Mouse (Mus musculus) kidney, embryonic 16.5 days (tissue): ENCODE results near the gene Ptges3. TPM values are rescaled to one million over a fixed set of nuclear protein-coding genes. Genes with fewer than 3 reads are reported as not detected.
"Not testable (repeated sequence)": the region's sequence is repeated elsewhere in the genome, so short reads cannot be mapped to it uniquely, and the experiment has no call there.

Experiments
- ATAC-seq: fragments of 200-750 bp; cut with Nextera tagmentation; 2 replicates; pipeline ENCODE4 v1.8.0; 2017; ENCODE audit warnings: moderate TSS enrichment; ENCODE audit not compliant: low FRiP score, low TSS enrichment
- H3K27ac ChIP-seq: fragments of 300-500 bp; sonication (generic); 2 replicates; pipeline ENCODE4 v1.5.1; 2014; ENCODE audit warnings: low read length
- H3K27me3 ChIP-seq: fragments of 300-500 bp; sonication (generic); 2 replicates; pipeline ENCODE4 v1.6.1; 2014; ENCODE audit warnings: low read length, control low read depth, mixed read lengths; ENCODE audit not compliant: insufficient read depth
- H3K36me3 ChIP-seq: fragments of 300-500 bp; sonication (generic); 2 replicates; pipeline ENCODE4 v1.6.1; 2014; ENCODE audit warnings: low read length, control low read depth, mixed read lengths; ENCODE audit not compliant: insufficient read depth
- H3K4me1 ChIP-seq: fragments of 300-500 bp; sonication (generic); 2 replicates; pipeline ENCODE4 v1.6.1; 2014; ENCODE audit warnings: low read length, control low read depth, mixed read lengths; ENCODE audit not compliant: insufficient read depth
- H3K4me2 ChIP-seq: fragments of 300-500 bp; sonication (generic); replicated peaks from 2 replicates; pipeline ENCODE4 v1.6.1; 2014; ENCODE audit warnings: low read depth, low read length
- H3K4me3 ChIP-seq: fragments of 300-500 bp; sonication (generic); 2 replicates; pipeline ENCODE4 v1.5.1; 2014; ENCODE audit warnings: mild to moderate bottlenecking, low read length
- H3K9ac ChIP-seq: fragments of 300-500 bp; sonication (generic); replicated peaks from 2 replicates; pipeline ENCODE4 v1.6.1; 2014; ENCODE audit warnings: low read length
- H3K9me3 ChIP-seq: fragments of 300-500 bp; sonication (generic); 2 replicates; pipeline ENCODE4 v1.6.1; 2016; ENCODE audit warnings: low read length, control low read depth
- WGBS: fragments of 180-500 bp; shearing (Covaris S2); extraction: QIAGEN DNeasy Blood & Tissue Kit; methylation state at CpG from one replicate; pipeline ENCODE4 v1.1.7; 2014; 5-methylcytosine and 5-hydroxymethylcytosine counted together
- polyA plus RNA-seq: library from polyadenylated mRNA; unstranded; fragments of >200 nt; fragmentation: Nextera tagmentation; extraction: Ambion mirVana; gene quantifications from 2 replicates; pipeline ENCODE4 v1.2.1, GENCODE M21; 2015

Ptges3 gene
- polyA plus RNA-seq, 1 experiment from 2014 or later, result 409 TPM

DNA sequence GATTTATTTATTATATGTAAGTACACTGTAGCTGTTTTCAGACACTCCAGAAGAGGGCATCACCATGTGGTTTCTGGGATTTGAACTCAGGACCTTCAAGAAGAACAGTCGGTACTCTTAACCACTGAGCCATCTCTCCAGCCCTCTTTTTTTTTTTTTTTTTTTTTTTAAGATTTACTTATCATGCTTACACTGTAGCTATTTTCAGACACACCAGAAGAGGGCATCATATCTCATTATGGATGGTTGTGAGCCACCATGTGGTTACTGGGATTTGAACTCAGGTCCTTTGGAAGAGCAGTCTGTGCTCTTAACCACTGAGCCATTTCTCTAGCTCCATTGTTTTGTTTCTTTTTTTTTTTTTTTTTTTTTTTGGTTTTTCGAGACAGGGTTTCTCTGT lies 6.6 kb upstream of the Ptges3 start:
- H3K36me3 ChIP-seq, result peaks cover 36% of the 10 kb centered on the region
- not testable (repeated sequence) for H3K4me1 ChIP-seq, H3K4me3 ChIP-seq, H3K4me2 ChIP-seq, H3K27me3 ChIP-seq, ATAC-seq, H3K9me3 ChIP-seq, H3K27ac ChIP-seq, H3K9ac ChIP-seq
- 100% methylated on average over 1 of the region's 2 CpGs for WGBS

GRCm38 (mm10) chr10:128053001-128053400 lies 5.8 kb upstream of the Ptges3 start:
- peaks cover 5% of the 10 kb centered on the region for H3K4me1 ChIP-seq
- WGBS, result 94% methylated on average over 8 of the region's 8 CpGs
- H3K27me3 ChIP-seq, result no peaks in the 10 kb centered on the region
- H3K9ac ChIP-seq, result no peak overlapping the region
- ATAC-seq, result no peak
- no peaks in the 10 kb centered on the region for H3K9me3 ChIP-seq
- H3K27ac ChIP-seq, result no peak overlapping the region
- H3K4me2 ChIP-seq, result no peak overlapping the region
- peaks cover 29% of the 10 kb centered on the region for H3K36me3 ChIP-seq
- no peak overlapping the region for H3K4me3 ChIP-seq

DNA sequence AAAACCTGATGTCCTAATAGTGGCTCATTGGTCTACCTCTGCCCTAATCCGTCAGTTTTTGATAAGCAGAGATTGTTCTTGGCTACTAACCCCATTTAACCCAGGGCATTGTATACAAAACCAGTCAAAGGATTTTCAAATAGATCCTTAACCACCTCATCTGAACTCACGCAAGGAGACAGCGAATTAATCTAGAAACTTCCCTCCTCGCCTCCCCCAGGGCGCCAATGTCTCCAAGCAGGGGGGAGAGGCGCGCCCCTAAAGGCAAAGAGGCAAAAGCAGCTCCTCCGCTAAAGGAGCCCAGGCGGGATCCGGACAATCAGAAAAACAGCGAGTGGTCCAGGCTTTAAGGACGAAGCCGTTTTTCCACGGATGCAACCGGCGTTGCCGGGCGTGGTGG lies 570 bp upstream of the Ptges3 start:
- 0 out of 2 replicates have a peak, but pooled peaks cover 5% of the 10 kb centered on the region for H3K36me3 ChIP-seq
- peaks cover 27% of the 10 kb centered on the region for H3K4me1 ChIP-seq
- peak overlapping the region; percentile 99 for H3K27ac ChIP-seq
- H3K4me2 ChIP-seq, result peak overlapping the region; percentile 92
- peak; percentile 5; the same call in 1 of the 2 replicates for ATAC-seq
- H3K4me3 ChIP-seq, result peak overlapping the region; percentile 85
- WGBS, result under 1% methylated on average over 18 of the region's 18 CpGs
- no peaks in the 10 kb centered on the region for H3K9me3 ChIP-seq
- no peaks in the 10 kb centered on the region for H3K27me3 ChIP-seq
- peak overlapping the region; percentile 94 for H3K9ac ChIP-seq

DNA sequence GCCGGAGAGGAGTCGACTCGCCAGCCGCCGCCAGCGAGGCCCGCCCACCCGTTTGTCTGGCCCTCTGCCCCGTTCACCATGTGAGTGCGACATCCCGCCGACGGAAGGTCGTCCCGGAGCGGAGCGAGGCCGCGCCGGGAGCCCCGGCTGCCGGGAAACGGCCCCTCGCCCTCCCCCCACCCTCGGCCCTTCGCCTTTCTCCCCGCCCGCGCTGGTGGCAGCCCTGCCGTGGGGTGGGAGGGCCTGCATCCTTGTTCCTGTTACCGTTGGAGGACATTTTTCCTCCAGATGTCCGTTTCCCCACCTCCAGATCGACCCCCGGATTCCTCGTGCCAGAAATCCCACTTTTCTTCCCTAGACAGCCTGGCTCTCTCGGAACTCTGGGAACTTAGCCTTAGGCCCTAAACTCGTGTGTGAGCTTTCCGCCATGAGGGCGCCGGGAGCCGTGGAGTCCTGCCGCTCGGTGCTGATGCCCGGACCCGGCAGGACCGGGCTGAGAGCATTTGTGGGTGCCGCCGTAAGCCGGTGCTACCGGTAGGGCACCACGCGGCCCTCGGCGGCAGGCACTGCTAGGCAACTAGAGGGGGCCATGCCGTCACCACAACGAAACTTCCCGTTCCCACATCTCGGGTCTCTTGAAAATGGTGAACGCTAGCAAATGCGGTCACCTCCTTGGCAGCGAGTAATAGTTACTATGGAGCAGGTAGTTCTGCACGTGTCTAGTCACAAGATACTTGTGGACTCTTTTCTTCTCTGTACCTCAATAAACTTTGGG lies 640 bp downstream of the Ptges3 start:
- under 1% methylated on average over 58 of the region's 62 CpGs for WGBS
- peak; percentile 56 for ATAC-seq

DNA sequence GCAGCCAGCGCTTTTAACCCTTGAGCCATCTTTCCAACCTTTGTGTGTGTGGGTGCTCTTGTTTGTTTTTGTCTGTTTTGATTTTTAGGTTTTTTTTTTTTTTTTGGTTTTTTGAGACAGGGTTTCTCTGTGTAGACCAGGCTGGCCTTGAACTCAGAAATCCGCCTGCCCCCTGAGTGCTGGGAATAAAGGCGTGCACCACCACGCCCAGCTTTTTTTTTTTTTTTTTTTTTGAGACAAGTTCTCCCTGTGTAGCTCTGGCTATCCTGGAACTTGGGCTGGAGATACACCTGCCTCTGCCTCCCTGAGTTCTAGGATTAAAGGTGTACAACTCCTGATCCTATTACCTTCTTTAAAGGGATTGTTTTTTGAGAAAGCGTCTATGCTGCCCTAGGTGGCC lies 2.4 kb downstream of the Ptges3 start:
- H3K9me3 ChIP-seq, result no peaks in the 10 kb centered on the region
- H3K9ac ChIP-seq, result peak overlapping the region; percentile 94
- peak overlapping the region; percentile 92 for H3K4me2 ChIP-seq
- 83% methylated on average over 5 of the region's 5 CpGs for WGBS
- H3K4me3 ChIP-seq, result peak overlapping the region; percentile 85
- no peak overlapping the region for H3K27ac ChIP-seq
- no peaks in the 10 kb centered on the region for H3K27me3 ChIP-seq
- no peak for ATAC-seq
- H3K36me3 ChIP-seq, result peaks cover 11% of the 10 kb centered on the region
- H3K4me1 ChIP-seq, result peaks cover 30% of the 10 kb centered on the region

More for the DNA sequence above, 640 bp downstream of the Ptges3 start:
- Histone ChIP-seq H3K27ac (peak overlapping the region; percentile 99), H3K4me2 (peak overlapping the region; percentile 92), H3K9ac (peak overlapping the region; percentile 94), H3K4me3 (peak overlapping the region; percentile 85), H3K27me3 (no peaks in the 10 kb centered on the region), H3K36me3 (peaks cover 9% of the 10 kb centered on the region), H3K4me1 (peaks cover 27% of the 10 kb centered on the region), H3K9me3 (no peaks in the 10 kb centered on the region)

- ATAC-seq, result no peak
- Histone ChIP-seq H3K9ac (no peak overlapping the region), H3K4me2 (no peak overlapping the region), H3K36me3 (peaks cover 11% of the 10 kb centered on the region), H3K4me1 (peaks cover 30% of the 10 kb centered on the region), H3K27me3 (no peaks in the 10 kb centered on the region), H3K27ac (no peak overlapping the region), H3K9me3 (no peaks in the 10 kb centered on the region), H3K4me3 (no peak overlapping the region)
- WGBS, result 96% methylated on average over 6 of the region's 6 CpGs
Measured at GRCm38 (mm10) chr10:128062221-128062989, 3.7 kb downstream of the Ptges3 start.

DNA sequence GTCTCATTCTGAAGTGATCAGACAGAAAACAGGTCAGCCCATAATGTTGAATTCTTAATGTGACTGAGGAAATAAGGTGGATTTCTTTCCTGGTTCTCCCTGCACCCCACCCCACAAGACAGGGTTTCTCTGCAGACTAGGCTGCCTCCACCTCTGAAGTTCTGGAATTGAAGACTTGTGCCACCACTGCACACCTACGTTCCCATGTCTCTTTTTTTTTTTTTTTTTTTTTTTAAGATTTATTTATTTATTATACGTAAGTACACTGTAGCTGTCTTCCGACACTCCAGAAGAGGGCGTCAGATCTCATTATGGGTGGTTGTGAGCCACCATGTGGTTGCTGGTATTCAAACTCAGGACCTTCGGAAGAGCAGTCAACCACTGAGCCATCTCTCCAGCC lies 7.3 kb downstream of the Ptges3 start:
- Histone ChIP-seq H3K4me3 (no peak overlapping the region), H3K9me3 (no peaks in the 10 kb centered on the region), H3K27ac (no peak overlapping the region), H3K4me2 (no peak overlapping the region), H3K27me3 (no peaks in the 10 kb centered on the region), H3K36me3 (peaks cover 35% of the 10 kb centered on the region), H3K9ac (no peak overlapping the region), H3K4me1 (peaks cover 13% of the 10 kb centered on the region)
- 82% methylated on average over 5 of the region's 5 CpGs for WGBS
- no peak for ATAC-seq

DNA sequence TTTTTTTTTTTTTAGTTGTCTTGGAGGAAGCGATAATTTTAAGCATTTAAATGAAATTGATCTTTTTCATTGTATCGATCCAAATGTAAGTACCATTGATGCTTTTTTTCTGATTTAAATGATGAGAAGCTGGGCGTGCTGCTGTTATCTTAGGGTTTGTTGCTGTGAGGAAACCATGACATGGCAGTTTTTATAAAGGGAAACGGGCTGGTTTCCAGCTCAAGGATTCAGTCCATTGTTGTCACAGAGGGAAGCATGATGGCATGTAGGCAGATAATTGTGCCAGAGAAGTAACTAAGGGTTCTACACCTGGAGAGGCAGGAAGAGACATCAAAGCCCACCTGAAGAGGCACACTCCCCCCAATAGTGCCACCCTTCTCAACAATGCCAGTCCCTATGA lies 10.4 kb downstream of the Ptges3 start:
- no peak overlapping the region for H3K27ac ChIP-seq
- peaks cover 52% of the 10 kb centered on the region for H3K36me3 ChIP-seq
- ATAC-seq, result no peak
- 93% methylated on average over 4 of the region's 4 CpGs for WGBS
- no peaks in the 10 kb centered on the region for H3K9me3 ChIP-seq
- H3K9ac ChIP-seq, result no peak overlapping the region
- H3K4me3 ChIP-seq, result no peak overlapping the region
- 0 out of 2 replicates have a peak, but pooled peaks cover 3% of the 10 kb centered on the region for H3K4me1 ChIP-seq
- no peak overlapping the region for H3K4me2 ChIP-seq
- H3K27me3 ChIP-seq, result no peaks in the 10 kb centered on the region

DNA sequence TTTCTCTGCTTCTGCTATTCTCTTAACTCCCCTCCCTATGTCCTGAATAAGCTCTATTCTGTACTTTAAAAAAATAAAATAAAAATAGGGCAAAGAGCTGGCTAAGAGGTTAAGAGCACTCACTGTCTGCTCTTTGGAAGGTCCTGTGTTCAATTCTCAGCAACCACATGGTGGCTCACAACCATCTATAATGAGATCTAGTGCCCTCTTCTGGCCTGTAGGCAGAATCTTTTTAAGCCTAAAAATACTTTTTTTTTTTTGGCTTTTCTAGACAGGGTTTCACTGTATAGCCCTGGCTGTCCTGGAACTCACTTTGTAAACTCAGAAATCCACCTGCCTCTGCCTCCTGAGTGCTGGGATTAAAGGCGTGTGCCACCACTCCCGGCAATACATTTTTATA lies 11.7 kb downstream of the Ptges3 start:
- H3K4me2 ChIP-seq, H3K27ac ChIP-seq, H3K27me3 ChIP-seq, ATAC-seq, H3K9ac ChIP-seq, H3K9me3 ChIP-seq, H3K4me1 ChIP-seq, H3K4me3 ChIP-seq: not testable (repeated sequence)
- H3K36me3 ChIP-seq, result peaks cover 50% of the 10 kb centered on the region
- 95% methylated on average over 2 of the region's 2 CpGs for WGBS

DNA sequence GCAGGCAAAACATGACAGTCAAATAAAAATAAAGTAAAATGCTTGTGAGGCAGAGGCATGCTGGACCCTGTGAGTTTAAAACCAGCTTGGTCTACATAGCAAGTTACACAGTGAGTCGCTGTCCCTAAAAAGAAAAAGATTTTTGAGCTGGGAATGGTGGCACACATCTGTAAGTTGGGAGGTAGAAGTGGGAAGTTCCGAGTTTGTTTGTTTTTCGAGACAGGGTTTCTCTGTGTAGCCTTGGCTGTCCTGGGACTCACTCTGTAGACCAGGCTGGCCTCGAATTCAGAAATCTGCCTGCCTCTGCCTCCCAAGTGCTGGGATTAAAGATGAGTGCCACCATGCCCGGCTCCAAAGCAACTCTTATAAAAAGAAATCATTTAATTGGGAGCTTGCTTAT lies 19.5 kb downstream of the Ptges3 start:
- not testable (repeated sequence) for H3K27ac ChIP-seq, H3K4me3 ChIP-seq, ATAC-seq, H3K9ac ChIP-seq, H3K9me3 ChIP-seq, H3K27me3 ChIP-seq, H3K4me1 ChIP-seq, H3K4me2 ChIP-seq
- 84% methylated on average over 5 of the region's 5 CpGs for WGBS
- peaks cover 15% of the 10 kb centered on the region for H3K36me3 ChIP-seq
